Mouse (Mus musculus): ENCODE results near the gene Tbc1d17. TPM values are rescaled to one million over a fixed set of nuclear protein-coding genes. Genes with fewer than 3 reads are reported as not detected.

Tbc1d17 gene
- 96.8 and 124 TPM in 2 replicates for polyA plus RNA-seq (2012; rRNA removed)

DNA sequence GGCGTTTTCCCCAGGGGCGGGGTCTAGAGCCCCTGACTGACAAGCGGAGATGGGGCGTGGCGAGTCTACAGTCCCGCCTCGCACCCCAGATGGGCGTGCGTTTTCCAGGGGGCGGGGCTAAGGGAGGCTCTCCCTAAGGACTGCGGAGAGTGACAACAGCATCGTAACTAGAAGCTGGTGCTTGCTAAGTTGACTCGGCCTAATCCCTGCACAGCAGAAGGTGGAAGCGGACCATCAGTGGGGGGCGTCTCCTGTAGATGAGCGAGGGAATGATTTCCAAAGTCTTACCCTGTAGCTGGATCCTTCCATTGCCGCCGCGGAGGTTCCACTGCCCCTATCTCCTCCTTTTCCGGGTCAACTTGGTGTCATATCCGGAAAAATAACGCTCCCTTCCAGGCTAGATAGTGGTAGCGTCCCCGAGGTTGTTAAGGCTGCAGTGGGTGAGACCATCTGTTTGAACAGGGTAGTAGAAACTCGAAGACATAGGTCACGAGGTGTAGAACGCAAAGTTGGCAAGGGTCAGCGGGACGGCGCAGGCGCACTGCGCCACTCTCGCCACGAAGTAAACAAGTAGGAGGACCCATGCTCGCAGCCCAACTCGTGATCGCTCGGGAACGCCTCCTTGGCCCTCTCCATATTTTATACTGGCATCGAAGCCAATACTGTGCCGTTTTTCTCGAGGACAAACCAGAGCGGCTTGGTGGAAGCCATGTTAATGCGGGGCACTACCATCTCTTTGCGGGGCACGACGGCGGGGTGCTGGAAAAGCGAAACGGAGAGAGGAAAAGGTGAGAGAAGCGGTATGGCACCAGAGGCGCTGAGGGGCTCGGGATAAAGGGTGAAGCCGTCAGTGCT, at the start of gene Tbc1d17, which contains the start of gene Akt1s1:
Tbc1d17 (minus strand) TSS at position 519 of the 855 bp plus-strand sequence.
Akt1s1 (plus strand) TSS at position 431 of the 855 bp plus-strand sequence.
- TF ChIP-seq CTCF (IDR thresholded peaks at IDR 0.05; ENCODE audit: borderline replicate concordance, extremely low read depth, insufficient read depth, insufficient read length) = no peak
- peak; percentile 64; the same call in 1 of the 2 replicates for TF ChIP-seq POLR2A (IDR thresholded peaks at IDR 0.05; ENCODE audit: borderline replicate concordance, extremely low read depth, insufficient read depth, insufficient read length, poor library complexity, severe bottlenecking)
- DNase-seq (ENCODE audit: low read depth) = peak; percentile 100

DNA sequence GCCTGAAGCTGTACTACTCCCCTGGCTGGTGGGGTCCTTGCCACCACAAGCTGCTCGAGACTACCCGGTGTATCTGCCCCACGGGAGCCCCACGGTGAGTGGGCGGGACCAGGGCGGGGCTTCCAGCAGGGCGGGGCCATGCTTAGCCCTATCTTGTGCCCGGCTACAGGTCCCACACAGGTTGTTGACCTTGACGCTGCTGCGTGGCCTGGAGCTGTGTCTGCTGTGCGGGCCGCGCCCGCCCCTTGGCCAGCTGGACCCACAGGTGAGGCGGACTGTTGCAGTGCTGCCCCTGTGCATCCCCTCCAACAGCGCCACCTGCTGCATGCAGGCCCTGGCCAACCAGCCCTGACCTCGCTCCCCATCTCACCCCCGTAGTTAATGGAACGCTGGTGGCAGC, 49.7 kb upstream of the Tbc1d17 start:
- no peak for DNase-seq (ENCODE audit: low read depth)
- TF ChIP-seq POLR2A (IDR thresholded peaks at IDR 0.05; ENCODE audit: borderline replicate concordance, extremely low read depth, insufficient read depth, insufficient read length, poor library complexity, severe bottlenecking) (no peak), CTCF (IDR thresholded peaks at IDR 0.05; ENCODE audit: borderline replicate concordance, extremely low read depth, insufficient read depth, insufficient read length) (peak; percentile 11; the same call in 1 of the 2 replicates)

DNA sequence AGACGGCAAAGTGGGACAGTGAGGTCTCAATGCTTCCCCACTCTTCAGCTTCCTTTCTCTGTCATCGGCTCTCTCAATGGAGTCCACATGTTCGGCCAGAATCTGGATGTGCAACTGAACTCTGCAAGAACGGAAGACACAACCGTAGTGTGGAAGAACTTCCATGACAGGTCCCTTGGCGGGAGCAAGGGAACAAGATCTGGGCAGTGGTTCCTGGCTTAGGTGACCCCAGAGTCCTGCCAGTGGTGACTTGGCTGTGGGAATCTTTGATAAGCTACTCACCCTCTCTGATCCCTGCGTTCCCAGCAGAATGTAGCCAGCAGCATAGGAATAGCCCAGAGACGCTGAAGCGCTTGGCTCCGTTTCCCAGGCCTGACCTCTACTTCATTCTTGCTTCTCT, 47.6 kb upstream of the Tbc1d17 start:
- DNase-seq (ENCODE audit: low read depth) = no peak
- TF ChIP-seq POLR2A (IDR thresholded peaks at IDR 0.05; ENCODE audit: borderline replicate concordance, extremely low read depth, insufficient read depth, insufficient read length, poor library complexity, severe bottlenecking) = no peak
- TF ChIP-seq CTCF (IDR thresholded peaks at IDR 0.05; ENCODE audit: borderline replicate concordance, extremely low read depth, insufficient read depth, insufficient read length) = no peak

DNA sequence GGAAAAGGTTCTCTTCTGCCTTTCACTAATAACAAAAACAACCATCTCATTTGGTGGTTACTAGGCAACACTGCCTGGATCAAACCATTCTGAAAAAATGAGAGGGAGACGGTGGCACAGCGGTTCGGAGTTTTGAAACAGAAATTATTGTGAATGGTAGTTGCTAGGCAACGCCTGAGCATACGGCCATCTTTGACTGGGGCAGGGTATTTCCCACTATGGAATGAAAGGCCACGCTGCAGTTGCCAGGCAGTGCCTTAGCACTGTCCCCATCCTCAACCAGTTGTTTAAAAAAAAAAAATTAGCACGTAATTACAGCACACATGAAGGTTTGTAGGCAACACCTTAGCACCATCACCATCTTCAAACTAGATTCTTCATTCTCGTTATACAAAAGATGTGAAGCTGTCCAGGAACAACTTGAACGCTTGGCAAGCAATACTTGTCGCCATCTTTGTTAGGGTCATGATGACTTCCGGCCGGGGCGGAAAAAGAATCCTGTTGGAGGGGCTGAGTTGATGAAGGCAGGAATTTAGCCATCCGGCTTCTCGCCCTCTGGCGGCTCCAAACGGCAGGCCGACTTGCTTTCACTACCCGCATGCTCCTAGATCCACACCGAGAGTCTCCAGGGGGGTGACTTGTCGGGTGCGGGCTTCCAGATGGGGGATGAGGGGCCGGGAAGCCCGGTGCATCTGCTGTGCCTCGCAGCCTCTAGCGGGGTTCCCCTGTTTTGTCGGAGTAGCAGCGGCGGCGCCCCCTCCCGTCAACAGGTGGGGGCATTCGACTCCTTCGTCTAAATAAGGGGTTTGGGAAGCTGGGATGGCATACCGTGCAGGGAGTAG, 46.9 kb upstream of the Tbc1d17 start, which contains the start of gene Fuz:
Fuz (plus strand) TSS at position 487 of the 842 bp plus-strand sequence.
- peak; percentile 99 for DNase-seq (ENCODE audit: low read depth)
- 0 out of 2 replicates have a peak, but pooled peaks have one; percentile 12 for TF ChIP-seq POLR2A (IDR thresholded peaks at IDR 0.05; ENCODE audit: borderline replicate concordance, extremely low read depth, insufficient read depth, insufficient read length, poor library complexity, severe bottlenecking)
- peak; percentile 74 for TF ChIP-seq CTCF (IDR thresholded peaks at IDR 0.05; ENCODE audit: borderline replicate concordance, extremely low read depth, insufficient read depth, insufficient read length)

DNA sequence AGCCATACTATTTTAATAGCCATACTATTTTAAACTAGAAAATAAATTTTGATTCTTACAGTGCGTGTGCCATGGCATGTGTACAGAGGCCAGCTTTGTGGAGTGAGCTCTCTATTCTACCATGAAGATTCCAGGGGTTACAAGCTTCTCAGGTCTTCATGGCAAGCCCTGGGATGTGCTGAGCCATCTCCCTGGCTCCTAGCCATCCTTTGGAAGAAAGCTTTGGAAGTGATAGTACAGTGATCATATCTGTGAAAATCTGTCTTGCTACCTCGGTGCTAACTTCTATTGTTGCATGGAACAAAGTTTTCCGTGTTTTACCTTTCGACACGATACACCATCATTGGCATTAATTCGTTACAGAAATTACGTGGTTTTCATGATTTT, 46.3 kb upstream of the Tbc1d17 start:
- DNase-seq (ENCODE audit: low read depth) = no peak
- TF ChIP-seq CTCF (IDR thresholded peaks at IDR 0.05; ENCODE audit: borderline replicate concordance, extremely low read depth, insufficient read depth, insufficient read length) (no peak), POLR2A (IDR thresholded peaks at IDR 0.05; ENCODE audit: borderline replicate concordance, extremely low read depth, insufficient read depth, insufficient read length, poor library complexity, severe bottlenecking) (no peak)

DNA sequence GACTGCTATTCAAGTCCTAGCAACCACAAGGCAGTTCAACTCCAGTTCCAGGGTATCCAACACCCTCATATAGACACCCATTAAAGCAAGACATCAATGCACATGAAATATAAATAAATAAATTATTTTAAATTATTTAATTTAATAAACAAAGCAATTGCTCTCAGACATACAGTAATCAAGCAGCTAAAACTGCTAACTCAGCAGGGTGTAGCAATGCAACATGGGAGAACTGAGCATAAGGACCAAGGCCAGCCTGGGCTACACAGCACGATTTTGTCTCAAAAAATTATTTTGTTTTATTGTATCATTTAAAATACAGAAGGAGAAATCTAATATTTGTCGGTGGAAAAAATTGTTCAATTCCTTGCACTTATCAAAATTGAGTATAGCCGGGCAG, 45.3 kb upstream of the Tbc1d17 start:
- no peak for DNase-seq (ENCODE audit: low read depth)
- no peak for TF ChIP-seq CTCF (IDR thresholded peaks at IDR 0.05; ENCODE audit: borderline replicate concordance, extremely low read depth, insufficient read depth, insufficient read length)
- no peak for TF ChIP-seq POLR2A (IDR thresholded peaks at IDR 0.05; ENCODE audit: borderline replicate concordance, extremely low read depth, insufficient read depth, insufficient read length, poor library complexity, severe bottlenecking)

DNA sequence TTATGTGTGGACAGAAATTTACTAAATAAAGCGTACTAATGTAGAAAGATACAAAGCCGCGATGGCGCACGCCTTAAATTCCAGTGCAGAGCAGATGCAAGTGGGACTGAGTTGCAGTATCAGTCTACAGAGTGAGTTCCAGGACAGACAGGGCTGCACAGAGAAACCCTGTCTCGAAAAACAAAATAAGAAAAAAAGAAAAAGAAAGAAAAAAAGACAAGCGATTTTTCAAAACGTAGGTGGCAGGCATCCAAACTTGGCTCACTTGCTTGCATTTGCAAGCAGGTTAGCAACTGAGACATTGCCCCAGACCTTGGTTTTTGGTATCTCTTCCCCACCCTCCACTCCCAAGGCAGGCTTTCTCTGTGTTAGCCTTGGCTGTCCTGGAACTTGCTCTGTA, 44.3 kb upstream of the Tbc1d17 start:
- DNase-seq (ENCODE audit: low read depth) = peak; percentile 91
- TF ChIP-seq CTCF (IDR thresholded peaks at IDR 0.05; ENCODE audit: borderline replicate concordance, extremely low read depth, insufficient read depth, insufficient read length) (no peak), POLR2A (IDR thresholded peaks at IDR 0.05; ENCODE audit: borderline replicate concordance, extremely low read depth, insufficient read depth, insufficient read length, poor library complexity, severe bottlenecking) (no peak)

DNA sequence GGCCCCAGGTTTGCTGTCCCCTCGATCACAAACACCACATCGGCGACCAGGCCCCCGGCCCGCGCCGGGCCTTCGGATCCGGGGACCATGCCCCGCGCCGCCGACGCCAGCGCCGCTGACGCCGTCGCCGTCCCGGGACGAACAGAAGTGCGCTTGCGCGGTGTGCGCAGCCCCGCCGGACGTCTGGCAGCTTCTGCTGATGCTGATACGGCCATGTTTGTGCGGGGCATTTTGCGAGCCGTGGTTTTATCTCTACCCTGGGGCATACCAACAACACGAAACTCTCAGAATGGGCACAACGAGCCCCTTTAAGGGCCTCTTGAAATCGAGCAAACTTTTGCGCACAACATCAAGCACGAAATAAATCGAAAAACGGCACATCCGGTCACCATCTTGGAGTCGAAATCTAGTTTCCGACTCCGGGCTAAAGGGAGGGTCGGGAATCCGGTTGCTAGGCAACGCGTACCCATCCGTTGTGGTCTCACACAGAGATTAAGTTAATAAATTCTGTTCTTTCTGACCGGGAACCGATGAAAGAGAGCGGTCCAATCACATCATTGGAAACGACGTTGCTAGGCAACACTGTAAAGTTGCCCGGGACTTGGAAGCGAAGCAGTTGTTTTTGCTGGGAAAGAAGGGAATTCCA, 43.5 kb upstream of the Tbc1d17 start, which contains the start of gene Med25:
Med25 (minus strand) TSS at position 437 of the 646 bp plus-strand sequence.
- DNase-seq (ENCODE audit: low read depth) = peak; percentile 100
- TF ChIP-seq POLR2A (IDR thresholded peaks at IDR 0.05; ENCODE audit: borderline replicate concordance, extremely low read depth, insufficient read depth, insufficient read length, poor library complexity, severe bottlenecking) (peak; percentile 98), CTCF (IDR thresholded peaks at IDR 0.05; ENCODE audit: borderline replicate concordance, extremely low read depth, insufficient read depth, insufficient read length) (no peak)

DNA sequence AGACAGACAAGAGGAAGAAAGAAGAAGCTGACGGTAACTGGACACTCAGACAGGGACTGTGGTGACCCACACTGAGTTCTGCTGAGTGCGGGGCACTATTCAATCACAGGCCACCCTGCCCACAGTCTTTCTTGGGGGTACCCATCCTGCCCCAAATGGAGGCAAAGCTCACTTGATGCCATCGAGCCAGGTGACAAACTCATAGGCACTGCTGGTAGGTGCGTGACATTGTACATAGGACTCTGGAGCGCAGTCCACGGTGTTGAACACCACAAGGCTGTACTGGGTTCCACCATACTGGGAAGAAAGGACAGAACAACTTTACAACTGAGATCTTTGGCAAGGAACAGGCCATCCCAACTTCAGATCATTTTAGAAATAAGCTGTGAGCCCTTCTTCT, 42.7 kb upstream of the Tbc1d17 start:
- no peak for DNase-seq (ENCODE audit: low read depth)
- TF ChIP-seq CTCF (IDR thresholded peaks at IDR 0.05; ENCODE audit: borderline replicate concordance, extremely low read depth, insufficient read depth, insufficient read length) = no peak
- no peak for TF ChIP-seq POLR2A (IDR thresholded peaks at IDR 0.05; ENCODE audit: borderline replicate concordance, extremely low read depth, insufficient read depth, insufficient read length, poor library complexity, severe bottlenecking)

DNA sequence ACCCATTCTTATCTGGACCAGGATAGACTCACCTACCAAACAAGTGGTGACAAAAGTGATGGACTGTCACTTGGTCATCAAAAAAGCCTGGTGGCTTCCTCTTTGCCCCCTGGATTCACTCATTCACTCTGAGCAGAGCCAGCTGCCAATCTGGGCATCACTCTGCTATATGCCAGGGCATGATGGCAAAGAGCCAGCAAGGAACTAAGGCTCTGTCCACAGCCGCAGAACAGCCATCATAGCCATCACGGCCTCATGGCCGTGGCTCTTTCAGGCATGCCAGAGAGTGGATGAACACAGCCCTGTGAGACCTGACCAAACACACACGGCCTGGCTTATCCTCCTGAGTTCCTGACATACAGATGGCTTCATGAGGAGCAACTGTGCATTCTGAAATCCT, 41.9 kb upstream of the Tbc1d17 start:
- DNase-seq (ENCODE audit: low read depth) = peak; percentile 41
- TF ChIP-seq POLR2A (IDR thresholded peaks at IDR 0.05; ENCODE audit: borderline replicate concordance, extremely low read depth, insufficient read depth, insufficient read length, poor library complexity, severe bottlenecking) = no peak
- no peak for TF ChIP-seq CTCF (IDR thresholded peaks at IDR 0.05; ENCODE audit: borderline replicate concordance, extremely low read depth, insufficient read depth, insufficient read length)

Measured in brain, embryonic 14.5 days (tissue).